Mouse (Mus musculus) right cerebral cortex, postnatal 36 days (tissue): ENCODE results near the gene Ascc2.

Source experiments
- DNase-seq, 2 experiments: peaks; one replicate each; pipeline ENCODE4 v3.0.0; 2022; ENCODE audit warnings: low spot score in 2 of 2, mixed read lengths in 1 of 2

The Ascc2 gene

DNA sequence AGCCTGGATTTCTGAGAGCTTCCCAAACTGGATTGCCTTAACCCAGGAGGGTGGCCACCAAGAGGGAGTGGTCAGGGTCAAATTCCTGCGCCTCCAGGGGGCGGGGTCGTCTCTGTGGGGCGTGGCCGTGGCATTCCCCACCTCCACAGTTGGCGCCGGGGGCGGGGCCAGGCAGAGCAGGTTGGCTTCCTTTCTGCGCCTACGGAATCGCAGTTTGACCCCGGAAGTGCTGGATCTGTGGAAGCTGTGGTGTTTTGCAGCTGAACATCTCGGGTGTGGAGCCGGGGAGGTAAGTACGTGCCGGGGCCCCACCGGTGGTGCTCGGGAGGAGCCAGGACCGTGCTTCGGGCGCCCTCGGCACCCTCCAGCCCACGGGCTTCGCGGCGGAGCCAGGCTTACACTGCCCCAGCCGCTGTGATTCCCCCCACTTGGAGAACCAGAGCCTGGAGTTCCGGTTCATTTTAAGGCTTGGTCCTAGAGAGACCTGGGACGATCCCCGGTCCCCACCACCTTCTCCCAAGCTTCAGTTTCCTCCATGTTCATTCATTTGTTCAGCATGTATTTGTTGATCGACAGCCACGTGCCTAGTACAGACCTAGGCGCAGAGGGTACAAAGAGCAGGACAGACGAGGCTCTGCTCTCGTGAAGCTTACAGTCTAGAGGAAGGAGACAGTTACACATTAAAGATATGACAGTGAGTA is at the start of gene Ascc2:
Ascc2 (plus strand) TSS at position 214 of the 701 bp plus-strand sequence.
- peak; percentile 79 to 86 for DNase-seq

DNA sequence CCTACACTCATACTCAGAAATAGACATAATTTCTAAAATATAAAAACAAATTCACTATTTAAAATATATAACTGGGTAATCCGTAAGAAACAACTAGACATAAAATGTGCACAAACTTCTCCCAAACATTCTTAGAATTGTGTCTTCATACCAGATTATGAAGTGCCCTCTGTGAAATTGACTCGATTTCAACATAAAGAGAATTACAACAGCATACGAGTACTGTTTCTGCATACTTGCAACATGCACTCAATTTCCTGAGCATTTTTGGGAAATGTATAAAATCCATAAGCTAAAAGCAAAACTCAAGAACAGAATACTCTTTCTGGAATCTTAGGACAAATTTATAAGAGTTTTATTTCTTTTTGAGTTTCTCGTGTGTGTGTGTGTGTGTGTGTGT is 45.7 kb upstream of the Ascc2 start:
- no peak for DNase-seq

DNA sequence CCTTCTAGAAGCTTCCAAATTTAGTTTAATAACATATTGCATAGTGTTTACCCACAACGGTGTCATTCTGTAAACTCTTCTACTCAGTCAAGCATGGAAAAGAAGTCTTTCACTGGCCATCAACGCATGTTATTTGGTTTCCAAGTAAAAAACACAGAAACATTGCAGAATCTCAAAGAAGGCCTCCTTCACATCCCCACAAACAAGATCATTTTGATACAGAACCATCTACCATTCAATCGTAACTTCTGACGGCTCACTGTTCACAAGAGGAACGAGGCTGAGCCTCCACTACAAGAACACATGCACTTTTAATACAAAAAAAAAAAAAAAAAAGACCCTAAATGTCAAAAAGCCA is 44.1 kb upstream of the Ascc2 start:
- DNase-seq = no peak

DNA sequence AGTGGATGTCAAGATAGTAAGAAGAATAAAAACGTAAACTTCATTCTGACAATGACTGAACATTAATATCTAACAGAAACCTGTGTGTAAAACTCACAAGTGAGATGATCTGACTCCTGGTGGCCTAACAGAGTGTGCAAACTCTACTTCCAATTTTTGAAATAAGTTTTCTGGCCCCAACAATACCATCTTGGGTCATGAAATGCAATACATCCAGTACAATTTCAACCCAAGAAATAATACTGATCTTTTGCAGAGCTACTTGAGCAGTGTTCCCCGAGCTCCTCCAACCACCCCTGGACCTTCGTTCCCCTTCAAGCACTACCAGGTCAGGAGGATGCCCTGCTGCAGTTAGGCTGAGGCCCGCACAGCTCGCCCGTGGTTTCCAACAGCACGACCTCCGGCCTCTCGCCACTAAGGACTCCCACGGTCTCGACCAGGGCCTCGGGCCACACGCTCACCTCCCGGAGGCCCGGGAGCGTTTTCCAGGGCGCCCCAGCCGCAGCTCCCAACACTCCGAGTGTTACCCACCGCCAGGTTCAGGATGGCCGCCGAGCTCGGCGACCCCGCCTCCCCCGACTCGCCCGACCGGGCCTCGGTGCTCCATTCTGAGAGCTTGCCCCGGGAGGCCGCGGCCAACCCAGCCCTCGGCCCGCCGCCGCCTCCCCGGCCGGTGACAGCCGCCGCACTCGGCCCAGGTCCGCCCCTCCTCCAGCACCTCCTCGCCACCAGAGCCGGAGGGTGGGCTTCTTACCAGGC is 43.5 kb upstream of the Ascc2 start:
- peak; percentile 4 to 5 for DNase-seq

DNA sequence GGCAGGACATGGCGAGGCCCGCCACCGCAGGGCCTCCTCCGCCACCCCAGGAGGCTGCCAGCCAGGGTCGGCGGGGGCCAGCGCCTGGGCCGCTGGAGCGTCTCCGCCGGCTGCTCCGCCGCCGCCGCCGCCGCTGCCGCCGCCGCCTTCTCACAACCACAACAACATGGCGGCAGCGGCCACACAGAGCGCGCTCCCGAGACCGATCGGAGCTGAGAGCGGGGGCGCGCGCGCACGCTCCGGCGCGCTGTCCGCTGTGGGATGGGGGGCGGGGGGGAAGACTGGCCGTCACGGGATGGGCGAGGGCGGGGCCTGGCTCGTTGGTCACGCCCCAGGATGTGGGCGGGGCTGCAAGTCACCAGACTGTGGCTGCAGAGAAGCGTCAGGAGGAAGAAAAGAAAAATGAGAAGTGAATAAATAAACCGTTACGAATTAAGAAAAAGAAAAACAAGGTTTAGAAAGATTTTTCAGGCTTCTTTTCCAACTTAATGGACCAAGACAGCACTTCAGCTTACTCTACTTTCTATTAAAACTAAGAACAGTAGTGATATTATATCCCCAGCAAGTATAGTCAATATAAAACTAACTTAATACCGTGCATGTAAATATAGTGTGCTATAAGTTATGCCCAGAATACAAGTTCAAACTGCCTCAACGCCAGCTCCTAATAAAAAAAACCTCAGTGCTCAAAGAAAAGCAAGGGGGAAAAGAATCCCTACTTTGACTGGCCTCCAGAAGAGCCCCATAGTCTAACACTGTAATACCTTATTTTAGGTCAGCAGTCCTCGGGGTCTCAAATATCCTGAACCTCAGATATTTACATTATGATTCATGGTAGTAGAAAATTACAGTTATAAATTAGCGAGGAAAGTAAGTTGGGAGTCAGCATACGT is 42.7 kb upstream of the Ascc2 start, which contains the start of gene Mtmr3:
Mtmr3 (minus strand) TSS at position 256 of the 893 bp plus-strand sequence.
- peak; percentile 89 to 91 for DNase-seq

DNA sequence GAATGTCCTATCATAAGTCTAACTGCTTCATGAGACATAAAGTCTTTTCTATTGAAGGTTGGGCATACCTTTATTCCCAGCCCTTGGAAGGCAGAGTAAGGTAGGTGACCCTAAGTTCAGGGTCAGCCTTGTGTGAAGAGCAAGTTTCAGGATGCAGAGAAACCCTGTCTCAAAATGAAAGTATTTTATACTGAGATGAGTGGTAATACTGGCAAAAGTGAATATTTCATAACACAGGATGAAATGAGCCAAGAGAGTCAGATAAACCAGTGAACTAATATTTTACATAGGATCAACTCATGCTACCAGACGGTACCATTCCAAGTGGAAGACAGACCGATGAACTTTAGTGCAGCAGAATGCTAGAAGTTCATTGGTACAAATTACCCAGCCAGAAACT is 39.1 kb upstream of the Ascc2 start:
- DNase-seq = no peak

DNA sequence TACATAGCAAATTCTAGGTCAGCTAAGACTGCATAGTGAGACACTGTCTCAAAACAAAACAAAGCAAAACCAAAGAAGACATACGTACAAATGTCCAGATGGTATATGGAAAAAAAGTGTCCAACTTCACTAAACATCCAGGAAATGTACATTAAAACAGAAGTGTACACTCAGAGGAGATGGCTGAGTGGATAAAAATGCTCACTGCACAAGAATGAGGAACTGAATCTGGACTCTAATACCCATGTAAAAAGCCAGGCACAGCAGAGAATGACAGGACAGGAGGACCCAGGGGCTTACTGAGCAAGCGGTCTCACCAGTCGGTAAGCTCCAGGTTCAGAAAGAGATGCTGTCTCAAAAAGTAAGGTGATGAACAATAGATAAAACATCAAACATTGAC is 37.6 kb upstream of the Ascc2 start:
- no peak for DNase-seq

DNA sequence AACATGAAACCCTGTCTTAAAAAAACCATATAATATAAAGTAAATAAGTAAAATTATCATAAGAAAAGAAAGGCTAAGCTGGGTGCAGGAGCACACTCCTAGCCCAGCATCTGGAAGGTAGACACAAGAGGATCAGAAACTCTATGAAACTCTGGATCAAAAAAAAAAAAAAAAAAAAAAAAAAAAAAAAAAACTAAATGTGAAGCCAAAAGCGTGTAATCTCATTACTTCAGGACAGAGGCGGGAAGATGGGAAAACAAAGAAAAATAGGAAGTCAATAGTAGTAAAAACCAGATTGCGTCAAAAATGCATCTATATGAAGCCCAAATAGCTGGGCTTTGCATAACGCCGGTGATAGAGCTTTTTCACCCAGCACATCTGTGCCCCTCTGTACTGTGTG is 35.7 kb upstream of the Ascc2 start:
- no peak for DNase-seq

DNA sequence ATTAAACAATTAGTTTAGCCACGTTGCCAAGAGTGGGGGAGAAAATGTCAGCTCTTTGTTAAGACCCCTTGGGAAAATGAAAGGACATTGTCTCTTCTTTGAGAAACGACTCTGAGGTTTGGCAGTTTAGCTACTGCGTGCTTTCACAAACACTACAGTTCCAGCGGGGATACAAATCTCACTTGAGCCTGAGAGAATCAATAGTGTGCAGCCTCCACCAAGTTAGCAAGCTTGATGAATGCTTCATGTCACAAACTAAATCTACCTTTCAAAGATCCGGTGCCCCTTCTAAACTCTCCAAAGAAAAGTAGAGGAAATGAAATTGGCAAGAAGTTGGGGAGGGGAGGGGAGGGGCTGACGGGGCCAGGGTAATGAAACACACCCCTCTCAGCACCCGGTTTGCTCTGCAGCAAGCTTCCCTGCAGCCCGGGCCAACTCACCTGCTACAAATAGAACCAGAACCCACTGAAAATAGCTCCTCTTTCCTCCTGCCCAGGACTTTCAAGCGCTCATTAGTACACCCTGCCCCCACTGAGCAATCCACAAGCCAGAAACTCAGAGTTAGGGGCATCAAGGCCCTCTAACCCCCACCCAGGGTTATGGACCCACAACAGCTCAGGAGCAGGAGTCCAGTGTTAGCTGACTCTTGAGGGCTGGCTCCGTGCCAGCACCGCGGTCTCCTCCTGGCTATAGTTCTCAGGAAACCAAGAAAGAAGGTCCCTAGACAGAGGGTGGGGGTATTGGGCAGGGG is 34.7 kb upstream of the Ascc2 start:
- DNase-seq = no peak

DNA sequence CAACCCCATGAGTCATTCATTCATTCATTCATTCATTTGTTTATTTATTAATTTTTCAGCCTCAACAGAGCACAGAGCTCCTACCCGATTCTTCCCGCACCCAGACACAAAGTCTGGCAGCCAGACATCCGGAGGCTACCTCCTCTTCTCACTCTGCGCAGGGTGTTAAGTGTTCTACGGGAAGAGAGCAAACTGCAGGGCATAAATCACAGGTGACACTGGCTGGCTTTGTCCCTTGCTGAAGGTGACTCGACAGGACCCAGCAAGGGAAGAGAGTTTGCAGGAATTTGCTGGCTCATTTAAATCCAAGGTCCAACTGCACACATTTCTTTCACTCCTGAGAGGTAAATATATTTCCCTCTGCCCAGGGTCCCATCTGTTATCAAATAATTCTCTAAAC is 33.1 kb upstream of the Ascc2 start:
- no peak for DNase-seq

DNA sequence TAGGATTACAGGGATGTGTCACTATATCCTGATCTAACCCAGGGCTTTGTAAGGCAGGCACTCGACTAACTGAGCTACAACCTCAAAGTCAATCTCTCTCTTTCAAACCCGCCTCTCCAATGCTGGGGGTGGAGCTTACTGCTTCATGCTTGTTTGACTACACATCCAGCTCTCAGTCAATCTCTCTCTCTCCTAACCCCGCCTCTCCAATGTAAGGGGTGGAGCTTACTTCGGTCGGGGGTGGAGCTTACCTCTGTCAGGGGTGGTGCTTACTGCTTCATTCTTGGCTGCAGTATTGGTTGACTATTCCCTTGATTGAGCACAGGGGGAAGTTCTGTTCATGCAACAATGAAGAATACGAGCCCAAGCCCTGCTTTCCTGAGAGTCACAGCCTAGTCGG is 32.1 kb upstream of the Ascc2 start:
- no peak for DNase-seq

DNA sequence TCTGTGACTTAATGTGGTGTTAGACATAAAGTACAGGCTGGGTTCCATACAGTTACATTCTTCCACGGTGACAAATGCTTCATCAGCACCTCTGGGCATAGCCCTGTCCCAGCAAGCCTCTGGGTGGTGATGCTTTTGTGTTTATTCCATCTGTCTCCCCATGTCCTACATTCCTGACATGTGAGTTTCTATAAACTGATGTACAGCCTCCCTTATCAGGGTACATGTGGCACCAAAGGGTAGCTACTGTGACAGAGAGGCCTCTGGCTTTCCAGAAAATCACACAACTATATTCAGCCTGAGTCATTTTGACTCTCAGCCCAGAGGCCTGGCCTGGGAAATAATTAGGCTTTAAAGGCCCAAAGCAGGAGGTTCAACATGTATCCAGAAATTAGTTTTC is 31.0 kb upstream of the Ascc2 start:
- DNase-seq = no peak

DNA sequence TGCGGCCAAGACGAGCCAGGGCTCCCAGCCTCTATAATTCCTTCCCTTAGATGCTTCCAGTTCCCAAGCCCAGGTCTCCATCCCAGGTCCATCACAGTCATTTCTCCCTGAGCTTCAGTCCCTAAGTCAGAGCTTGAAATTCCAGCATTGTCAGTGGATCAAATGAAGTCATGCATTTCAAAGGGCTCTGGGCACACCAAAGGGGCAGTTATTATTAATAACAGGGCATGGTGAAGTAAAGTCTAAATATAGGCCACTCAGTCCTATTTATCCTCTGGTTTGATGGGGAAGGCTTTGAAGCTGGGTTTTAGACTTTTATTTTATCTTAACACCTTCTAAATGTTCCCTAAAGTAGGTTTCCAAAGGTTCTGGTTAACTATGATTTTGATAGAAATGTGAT is 25.6 kb upstream of the Ascc2 start:
- DNase-seq = no peak

DNA sequence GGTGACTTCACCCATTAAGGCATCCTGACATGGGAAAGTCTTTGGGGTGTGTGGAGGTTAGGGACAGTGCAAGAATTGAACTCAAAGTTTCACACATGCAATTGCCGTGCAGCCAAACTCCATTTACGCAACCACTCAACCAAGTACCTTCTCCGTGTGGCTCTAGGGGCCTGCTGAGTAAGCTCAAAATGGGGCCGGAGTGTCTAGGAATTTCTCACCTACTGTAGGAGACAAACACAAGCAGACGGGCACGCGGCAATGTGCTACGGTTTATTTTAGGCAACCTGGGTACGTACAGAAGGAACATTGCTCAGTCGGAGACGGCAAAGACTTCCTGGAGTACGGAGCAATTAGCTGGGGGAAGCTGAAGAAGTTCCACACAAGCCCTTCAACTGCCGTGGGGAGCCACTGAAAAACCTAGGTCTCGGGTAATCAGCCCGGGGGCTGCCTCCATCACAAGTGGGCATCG is 17.5 kb upstream of the Ascc2 start, which contains the start of gene Gm11032:
Gm11032 (plus strand) TSS at position 51 of the 469 bp plus-strand sequence.
- DNase-seq = peak; percentile 13 to 62

DNA sequence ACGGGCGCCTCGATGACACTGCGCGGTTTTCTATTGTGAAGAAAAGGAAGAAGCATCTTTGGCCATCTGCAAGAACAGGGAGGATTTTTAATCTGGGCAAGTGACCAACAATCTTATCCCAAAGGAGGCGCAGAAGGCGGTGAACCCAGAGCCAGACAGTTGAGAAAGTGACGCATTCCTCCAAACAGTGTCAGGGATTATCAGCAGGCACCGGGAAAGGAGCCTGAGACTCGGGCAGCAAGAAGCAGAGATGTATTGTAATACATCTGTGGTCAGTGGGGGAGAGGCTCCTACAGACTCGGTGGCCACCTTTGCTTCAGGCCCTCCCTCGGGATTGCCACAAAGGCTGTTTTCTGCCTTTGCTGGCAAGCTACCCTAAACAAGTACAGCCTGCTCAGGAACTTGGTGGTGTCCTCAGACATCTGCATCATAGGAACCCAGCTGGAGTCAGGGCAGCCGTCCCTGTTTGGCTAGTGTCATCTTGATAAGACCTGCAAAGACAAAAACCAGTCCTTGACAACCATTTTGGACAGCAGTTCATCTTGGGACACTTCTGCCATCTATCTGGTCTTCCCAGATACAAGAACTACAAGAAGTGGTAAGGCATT is 16.9 kb upstream of the Ascc2 start:
- DNase-seq = no peak

DNA sequence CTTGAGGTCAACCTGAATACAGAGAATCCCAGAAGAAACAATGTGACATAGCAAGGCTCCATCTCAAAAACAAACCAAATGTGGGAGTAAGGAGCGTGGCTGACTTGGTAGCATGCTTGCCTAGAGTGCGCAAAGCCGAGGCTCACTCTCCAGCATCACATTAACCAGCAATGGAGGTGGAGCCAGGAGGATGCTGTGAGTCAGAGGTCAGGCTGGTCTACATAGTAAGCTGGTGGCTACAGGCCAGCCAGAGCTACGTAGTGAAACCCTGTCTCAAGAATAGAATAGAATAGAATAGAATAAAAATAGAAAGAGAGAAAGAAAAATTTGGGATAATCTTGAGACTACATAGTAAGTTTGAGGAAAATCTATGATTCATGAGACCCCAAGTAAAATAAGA is 15.7 kb upstream of the Ascc2 start:
- DNase-seq = no peak

DNA sequence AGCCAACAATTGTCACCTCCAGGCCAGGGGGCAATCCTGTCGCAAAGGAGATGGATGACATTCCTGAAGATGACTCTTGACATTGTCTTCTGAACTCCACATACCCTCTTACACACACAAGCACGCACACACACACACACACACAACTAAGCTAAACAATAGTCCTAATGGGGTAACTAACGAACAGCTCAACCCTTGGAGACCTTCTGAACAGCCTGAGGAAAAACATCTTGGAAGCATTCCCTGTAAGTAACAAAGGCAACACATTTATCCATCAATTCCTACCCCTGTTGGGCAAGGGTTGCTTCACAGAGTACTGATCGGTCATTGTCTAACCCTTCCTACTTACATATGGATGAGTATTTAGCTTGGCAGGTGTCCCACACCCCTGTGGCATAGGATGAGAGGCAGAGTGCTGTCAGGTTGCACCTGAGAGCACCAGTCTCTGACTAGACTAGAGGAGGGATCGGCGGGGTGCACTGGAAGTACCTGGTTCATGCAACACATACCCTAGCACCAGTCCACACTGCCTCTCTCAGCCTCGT is 15.0 kb upstream of the Ascc2 start:
- no peak for DNase-seq

DNA sequence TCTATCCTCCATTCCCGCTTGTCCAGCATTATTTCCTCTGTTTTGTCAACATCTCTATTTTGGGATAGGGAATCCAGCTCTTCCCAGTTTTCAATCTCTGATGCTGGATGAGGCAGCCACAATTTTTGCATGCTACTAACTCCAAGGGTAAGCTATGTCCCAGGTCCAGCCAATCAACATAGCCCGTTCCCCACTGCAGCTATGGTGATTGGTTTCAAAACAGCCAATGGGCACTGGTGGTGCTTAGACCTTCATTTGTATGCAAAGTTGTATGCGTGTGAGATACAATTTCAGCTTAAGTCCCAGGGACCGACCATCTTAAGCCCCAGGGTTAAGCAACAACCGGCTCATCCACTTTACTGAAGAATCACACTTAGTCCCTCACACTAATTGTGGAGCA is 14.6 kb upstream of the Ascc2 start:
- no peak for DNase-seq

DNA sequence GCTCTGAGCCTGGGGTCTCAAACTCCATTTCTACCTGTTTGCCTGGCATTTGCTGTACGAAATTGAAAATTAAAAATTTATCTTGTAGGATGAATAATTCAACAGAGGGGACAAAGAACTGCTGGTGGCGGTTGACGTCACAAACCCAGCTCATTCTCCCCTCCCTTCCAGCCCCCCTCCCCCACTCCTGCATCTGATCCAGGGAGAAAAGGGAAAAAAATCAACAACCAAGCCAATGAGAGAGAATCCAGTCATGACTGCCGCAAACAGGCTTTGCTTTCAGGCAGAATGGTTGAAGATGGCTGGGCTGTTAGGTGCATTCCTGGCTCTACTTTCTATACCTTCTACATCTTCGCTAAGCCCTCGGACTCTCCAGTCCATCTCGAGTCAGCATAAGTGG is 11.6 kb upstream of the Ascc2 start:
- DNase-seq = no peak

DNA sequence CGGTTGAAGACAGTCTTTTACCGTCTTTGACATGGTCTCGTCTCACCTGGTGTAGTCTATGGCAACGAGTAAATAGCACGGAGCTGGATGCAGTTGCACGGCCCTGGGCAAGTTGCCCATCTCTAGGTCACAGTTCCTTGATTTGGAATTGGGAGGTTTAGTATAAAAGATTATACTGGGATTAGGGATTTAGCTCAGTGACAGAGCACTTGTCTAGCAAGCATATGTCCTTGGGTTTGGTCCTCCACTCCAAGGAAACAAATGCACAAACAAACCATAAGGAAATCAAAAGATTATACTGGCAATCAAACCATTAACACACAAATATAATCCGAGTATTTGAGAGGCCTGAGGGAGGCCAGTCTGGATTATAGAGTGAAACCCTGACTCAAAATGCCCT is 9.9 kb upstream of the Ascc2 start:
- DNase-seq = no peak

DNA sequence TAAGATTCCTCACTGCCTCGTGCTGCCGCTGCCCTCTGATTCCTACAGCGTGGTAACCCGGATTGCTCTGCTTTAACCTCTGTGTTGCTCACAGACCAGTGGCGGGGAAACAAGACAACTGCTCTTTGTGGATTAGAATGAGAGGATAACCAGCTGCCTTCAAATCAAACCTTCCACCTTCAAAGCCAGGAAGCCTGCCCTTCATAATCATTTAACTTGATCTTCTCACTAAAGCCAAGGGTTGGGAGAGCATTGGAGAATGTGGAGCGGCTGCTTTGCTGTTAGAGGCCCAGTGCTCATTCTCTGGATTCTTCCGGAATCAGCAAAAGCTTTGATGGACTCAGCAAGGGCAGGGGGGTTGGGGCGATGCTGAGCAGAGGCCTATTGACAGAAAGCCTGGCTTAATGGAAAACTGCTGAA is 7.7 kb upstream of the Ascc2 start:
- DNase-seq = no peak
